Mouse (Mus musculus): ENCODE measurements around the gene Misp.

Misp gene

GRCm38 (mm10) chr10:79822372-79822771 is 1.6 kb downstream of the Misp start:
- DNase-seq (ENCODE audit: low read depth) = no peak

- no peak for DNase-seq (ENCODE audit: low read depth)
Observed at GRCm38 (mm10) chr10:79823011-79823410, 2.2 kb downstream of the Misp start.

- peak; percentile 72 for DNase-seq (ENCODE audit: low read depth)
Observed at GRCm38 (mm10) chr10:79824413-79824812, 3.6 kb downstream of the Misp start.

- DNase-seq (ENCODE audit: low read depth) = peak; percentile 78
Observed at GRCm38 (mm10) chr10:79831583-79831982, 10.8 kb downstream of the Misp start.

- peak; percentile 69 for DNase-seq (ENCODE audit: low read depth)
Observed at GRCm38 (mm10) chr10:79832026-79832785, 11.4 kb downstream of the Misp start.

- no peak for DNase-seq (ENCODE audit: low read depth)
Observed at GRCm38 (mm10) chr10:79832786-79833181, 12.0 kb downstream of the Misp start.

- peak; percentile 77 for DNase-seq (ENCODE audit: low read depth)
Observed at GRCm38 (mm10) chr10:79834769-79835398, 14.1 kb downstream of the Misp start.

- DNase-seq (ENCODE audit: low read depth) = peak; percentile 43
Observed at GRCm38 (mm10) chr10:79836918-79837317, 16.1 kb downstream of the Misp start.

GRCm38 (mm10) chr10:79838151-79838550 is 17.4 kb downstream of the Misp start:
- no peak for DNase-seq (ENCODE audit: low read depth)

- no peak for DNase-seq (ENCODE audit: low read depth)
Observed at GRCm38 (mm10) chr10:79840091-79840490, 19.3 kb downstream of the Misp start.

GRCm38 (mm10) chr10:79840644-79841551 is 20.1 kb downstream of the Misp start:
- DNase-seq (ENCODE audit: low read depth) = peak; percentile 87

- DNase-seq (ENCODE audit: low read depth) = peak; percentile 46
Observed at GRCm38 (mm10) chr10:79842322-79842721, 21.5 kb downstream of the Misp start.

GRCm38 (mm10) chr10:79843476-79843875 is 22.7 kb downstream of the Misp start:
- DNase-seq (ENCODE audit: low read depth) = no peak

GRCm38 (mm10) chr10:79846553-79846952 is 25.8 kb downstream of the Misp start:
- no peak for DNase-seq (ENCODE audit: low read depth)

GRCm38 (mm10) chr10:79849941-79850628 is 29.3 kb downstream of the Misp start:
- DNase-seq (ENCODE audit: low read depth) = peak; percentile 53

- no peak for DNase-seq (ENCODE audit: low read depth)
Observed at GRCm38 (mm10) chr10:79851653-79852052, 30.9 kb downstream of the Misp start.

- DNase-seq (ENCODE audit: low read depth) = peak; percentile 50
Observed at GRCm38 (mm10) chr10:79852107-79852789, 31.5 kb downstream of the Misp start.

GRCm38 (mm10) chr10:79852827-79853226 is 32.0 kb downstream of the Misp start:
- peak; percentile 59 for DNase-seq (ENCODE audit: low read depth)

- peak; percentile 91 for DNase-seq (ENCODE audit: low read depth)
Observed at GRCm38 (mm10) chr10:79853392-79853791, 32.6 kb downstream of the Misp start.

- peak; percentile 100 for DNase-seq (ENCODE audit: low read depth)
Observed at GRCm38 (mm10) chr10:79853860-79854795, 33.3 kb downstream of the Misp start, which contains the start of gene Ptbp1. TSS of gene Ptbp1 (plus strand) at chr10:79854427.

Data from 416B (cell line).